Mouse (Mus musculus) thymus, adult 2 months (tissue): Measurements from ENCODE around the gene Gfra1.

Experiments
- CTCF ChIP-seq: fragments of 200-500 bp; IDR thresholded peaks from 2 replicates; pipeline ENCODE4 v1.5.1; 2012; ENCODE audit warnings: mild to moderate bottlenecking, control low read depth, low read length, moderate library complexity, borderline replicate concordance; ENCODE audit not compliant: control insufficient read depth, poor library complexity, insufficient read depth; ENCODE audit errors: extremely low read depth
- POLR2A ChIP-seq: fragments of 200-500 bp; IDR thresholded peaks from 2 replicates; pipeline ENCODE4 v1.6.1; 2012; ENCODE audit warnings: mild to moderate bottlenecking, low read length, control low read depth, moderate library complexity; ENCODE audit not compliant: control insufficient read depth, poor library complexity, insufficient read depth; ENCODE audit errors: extremely low read depth

GRCm38 (mm10) chr19:58393121-58393520, 62.6 kb downstream of the Gfra1 start:
- no peak for TF ChIP-seq CTCF
- TF ChIP-seq POLR2A = no peak
